Mouse (Mus musculus) thymus, postnatal 25 days (tissue): ENCODE data around the gene Gm26602.

Experiments used
- DNase-seq: peaks from one replicate; pipeline ENCODE4 v3.0.0; 2022

Gm26602 gene

GRCm38 (mm10) chr10:79886611-79887010, 24.0 kb upstream of the Gm26602 start:
- DNase-seq, result no peak

- DNase-seq, result no peak
These were observed 21.3 kb upstream of the Gm26602 start for GRCm38 (mm10) chr10:79889386-79889785.

- no peak for DNase-seq
These were observed 20.0 kb upstream of the Gm26602 start, which contains the start of gene Cfd for GRCm38 (mm10) chr10:79890670-79891069. Gene Cfd, plus strand, starts transcription at chr10:79890853.

DNA sequence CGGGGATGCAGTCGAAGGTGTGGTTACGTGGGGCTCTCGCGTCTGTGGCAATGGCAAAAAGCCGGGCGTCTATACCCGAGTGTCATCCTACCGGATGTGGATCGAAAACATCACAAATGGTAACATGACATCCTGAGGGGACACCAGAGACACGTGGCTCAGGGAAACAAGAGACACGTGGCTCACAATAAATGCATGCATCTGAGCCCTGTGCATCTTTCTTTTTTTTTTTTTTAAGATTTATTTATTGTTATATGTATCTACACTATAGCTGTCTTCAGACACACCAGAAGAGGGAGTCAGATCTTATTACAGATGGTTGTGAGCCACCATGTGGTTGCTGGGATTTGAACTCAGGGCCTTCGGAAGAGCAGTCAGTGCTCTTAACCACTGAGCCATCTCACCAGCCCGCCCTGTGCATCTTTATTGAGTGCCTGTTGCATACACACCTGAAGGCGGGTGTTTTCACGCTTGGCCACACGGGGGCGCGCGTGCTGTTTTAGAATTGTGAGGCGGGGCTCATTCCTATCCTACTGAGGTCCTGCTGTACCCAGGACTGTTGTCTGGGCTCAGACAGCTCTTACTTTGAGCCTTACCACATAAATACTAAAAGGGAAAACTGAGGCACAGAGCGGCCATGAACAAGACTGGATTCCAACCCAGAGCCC, 18.1 kb upstream of the Gm26602 start:
- peak; percentile 86 for DNase-seq

DNA sequence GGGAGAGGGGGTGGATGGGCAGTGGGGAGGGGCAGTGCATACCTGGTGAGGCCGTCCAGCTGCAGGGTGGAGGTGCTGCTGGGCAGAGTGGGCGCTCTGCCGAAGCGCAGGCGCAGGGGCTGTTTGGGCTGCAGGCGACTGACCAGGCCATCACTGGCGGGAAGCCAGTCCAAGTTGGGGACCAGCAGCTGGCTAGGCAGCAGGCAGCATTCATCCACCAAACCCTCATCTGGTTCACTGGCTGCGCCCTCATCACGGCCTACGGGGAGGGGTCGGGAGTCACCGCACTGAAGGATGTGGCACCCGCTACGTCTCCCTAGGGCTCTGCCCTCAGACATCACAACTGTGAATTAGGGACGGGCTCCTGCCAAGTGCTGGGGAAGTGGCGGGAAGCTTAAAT, 14.3 kb upstream of the Gm26602 start:
- no peak for DNase-seq

DNA sequence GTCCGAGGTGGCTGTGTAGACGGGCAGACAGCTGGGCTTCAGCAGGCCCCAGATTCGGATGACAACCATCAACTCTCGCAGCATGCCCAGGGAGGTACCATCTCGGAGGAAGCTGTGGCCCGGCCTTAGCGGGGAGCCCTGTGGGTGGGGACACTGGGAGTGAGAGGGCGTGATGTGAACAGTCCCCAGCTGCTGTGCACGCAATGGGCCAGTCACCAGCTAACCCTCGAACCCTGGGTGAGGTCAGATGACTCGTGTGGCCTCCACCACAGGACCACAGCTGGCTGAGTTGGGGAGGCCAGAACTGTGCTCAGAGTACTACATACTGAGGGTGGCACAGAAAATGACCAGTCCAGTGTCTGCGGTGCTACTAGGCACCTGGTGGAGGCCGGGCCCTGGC, 13.8 kb upstream of the Gm26602 start:
- no peak for DNase-seq

GRCm38 (mm10) chr10:79897316-79898245, 13.1 kb upstream of the Gm26602 start:
- no peak for DNase-seq

DNA sequence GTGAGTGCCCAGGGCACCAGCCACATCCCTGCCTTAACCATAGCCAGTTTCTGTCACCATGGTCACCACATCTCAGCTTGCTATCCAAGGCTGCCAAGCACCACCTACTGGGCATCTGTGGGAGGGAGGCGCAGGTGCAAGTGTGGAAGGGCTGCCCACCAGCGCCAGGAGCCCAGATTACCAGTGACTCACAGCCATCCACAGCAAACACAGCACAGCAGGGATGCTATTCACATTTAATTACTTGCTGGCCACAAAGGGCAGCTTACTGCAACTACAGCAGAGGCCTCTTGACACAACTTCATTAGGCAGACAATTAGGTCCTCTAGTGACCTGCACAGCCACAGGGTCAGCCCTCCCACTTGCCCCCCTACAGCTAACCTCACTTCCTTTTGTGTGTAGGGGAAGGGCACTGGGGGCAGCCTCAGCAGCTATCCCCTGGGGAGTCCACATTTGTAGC, 9.7 kb upstream of the Gm26602 start:
- no peak for DNase-seq

- no peak for DNase-seq
These were observed 3.9 kb upstream of the Gm26602 start for GRCm38 (mm10) chr10:79906712-79907111.

DNA sequence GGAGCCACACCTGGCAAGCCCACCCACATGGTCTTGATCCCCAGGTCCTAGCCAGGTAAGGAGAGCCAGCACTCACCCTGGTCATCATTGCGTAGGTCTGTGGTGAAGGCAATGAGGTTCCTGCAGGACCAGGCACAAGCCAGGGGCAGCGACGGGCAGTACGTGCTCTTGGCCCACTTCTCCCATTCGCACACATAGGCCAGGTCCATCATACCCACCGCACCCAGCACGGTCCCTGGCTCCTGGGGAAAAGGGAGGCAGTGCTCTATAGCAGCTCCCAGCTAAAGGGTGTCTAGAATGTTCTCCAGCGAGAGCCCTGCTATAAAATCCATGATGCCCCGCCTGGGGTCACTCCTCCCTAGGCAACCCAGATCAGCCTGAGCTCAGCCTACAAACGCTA, 3.2 kb upstream of the Gm26602 start:
- DNase-seq, result no peak

DNA sequence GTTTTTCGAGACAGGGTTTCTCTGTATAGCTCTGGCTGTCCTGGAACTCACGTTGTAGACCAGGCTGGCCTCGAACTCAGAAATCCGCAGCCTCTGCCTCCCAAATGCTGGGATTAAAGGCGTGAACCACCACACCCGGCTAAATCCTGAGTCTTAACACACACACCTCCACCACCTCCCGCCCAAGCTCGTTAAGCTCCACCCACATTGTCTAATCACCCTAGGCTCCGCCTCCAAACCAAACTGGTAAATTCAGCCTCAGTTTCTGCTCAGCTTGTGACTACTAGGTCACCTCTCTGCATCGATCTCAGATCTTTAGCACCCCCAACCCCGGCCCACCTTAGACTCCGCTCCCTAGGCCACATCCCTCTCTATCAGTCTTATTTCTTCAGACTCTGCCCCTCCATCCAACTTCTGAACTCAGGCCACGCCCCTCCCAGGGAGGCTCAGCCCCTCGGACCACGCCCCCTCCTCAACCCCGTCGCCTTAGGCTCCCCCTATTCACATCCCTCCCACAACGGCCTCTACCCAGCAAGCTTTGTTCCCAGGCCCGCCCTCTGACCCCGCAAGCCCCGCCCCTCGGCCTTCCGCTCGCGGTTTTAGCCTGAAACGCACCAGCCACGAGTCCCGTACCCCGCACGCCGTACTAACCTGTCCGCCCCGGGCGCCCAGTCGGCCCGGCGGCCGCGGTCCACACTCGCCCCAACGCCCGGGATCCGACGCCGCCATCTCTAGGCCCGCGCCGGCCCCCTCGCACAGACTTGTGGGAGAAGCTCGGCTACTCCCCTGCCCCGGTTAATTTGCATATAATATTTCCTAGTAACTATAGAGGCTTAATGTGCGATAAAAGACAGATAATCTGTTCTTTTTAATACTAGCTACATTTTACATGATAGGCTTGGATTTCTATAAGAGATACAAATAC, 2.2 kb upstream of the Gm26602 start, which contains the start of gene Med16:
Gene Med16 (minus strand): TSS at position 757 of the 925 bp plus-strand sequence.
- peak; percentile 98 for DNase-seq

GRCm38 (mm10) chr10:79909092-79909922, 1.3 kb upstream of the Gm26602 start:
- peak; percentile 34 for DNase-seq

DNA sequence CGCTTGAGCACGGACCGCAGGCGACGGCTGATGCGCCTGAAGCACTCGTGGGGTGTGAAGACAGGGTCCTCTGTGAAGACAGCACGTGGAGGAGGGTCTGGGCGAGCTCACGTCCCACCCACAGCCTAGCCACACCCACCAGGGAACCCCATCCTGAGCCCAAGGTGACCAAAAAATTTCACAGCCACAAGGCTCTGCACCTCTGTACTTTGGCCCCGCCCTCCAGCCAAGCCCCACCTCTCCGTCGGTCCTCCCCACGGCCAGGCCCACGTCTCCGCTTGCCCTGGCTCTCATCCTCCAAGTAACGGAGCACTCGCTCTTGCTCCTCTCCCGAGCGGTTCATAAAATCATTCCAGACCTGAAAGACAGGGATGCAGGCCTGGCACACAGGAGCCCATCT, 1.8 kb downstream of the Gm26602 start:
- no peak for DNase-seq

DNA sequence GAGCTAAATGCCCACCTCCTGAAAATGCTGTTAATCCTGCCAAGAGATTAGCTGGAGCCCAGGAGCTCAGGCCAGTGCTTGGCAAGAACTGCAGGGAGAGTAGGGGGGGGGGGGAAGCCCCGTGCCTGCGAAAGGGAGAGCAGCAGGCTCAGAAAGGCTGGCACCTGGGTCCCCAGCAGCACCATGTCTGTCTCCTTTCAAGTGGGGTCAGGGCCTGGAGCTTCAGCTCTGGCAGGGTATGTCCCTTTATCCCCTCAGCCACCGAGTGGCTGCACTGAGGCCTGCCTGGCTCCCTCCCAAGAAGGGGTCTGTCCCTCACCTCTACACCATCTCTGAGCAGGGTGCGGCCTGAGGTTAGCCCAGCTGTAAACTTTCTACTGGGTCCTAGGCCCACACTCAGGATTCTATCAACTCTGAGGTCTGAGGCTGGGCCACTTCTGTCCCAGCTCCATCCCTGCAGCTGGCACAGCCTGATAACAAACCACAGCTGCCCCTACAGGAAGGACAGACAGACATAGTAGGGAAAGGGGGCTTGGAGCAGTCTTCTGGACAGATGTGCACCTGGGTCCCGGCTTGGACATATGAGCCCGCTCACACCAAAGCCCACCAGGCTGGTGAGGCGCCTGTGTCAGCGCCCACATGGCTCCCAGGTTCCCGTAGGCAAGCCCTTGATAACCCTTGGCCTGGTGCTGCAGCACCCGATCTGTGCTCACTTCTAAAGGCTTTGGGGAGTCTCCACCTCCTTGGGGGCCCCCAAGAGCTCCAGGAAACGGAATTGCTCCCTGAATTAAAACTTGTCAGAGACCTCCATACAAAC, 3.7 kb downstream of the Gm26602 start:
- no peak for DNase-seq

DNA sequence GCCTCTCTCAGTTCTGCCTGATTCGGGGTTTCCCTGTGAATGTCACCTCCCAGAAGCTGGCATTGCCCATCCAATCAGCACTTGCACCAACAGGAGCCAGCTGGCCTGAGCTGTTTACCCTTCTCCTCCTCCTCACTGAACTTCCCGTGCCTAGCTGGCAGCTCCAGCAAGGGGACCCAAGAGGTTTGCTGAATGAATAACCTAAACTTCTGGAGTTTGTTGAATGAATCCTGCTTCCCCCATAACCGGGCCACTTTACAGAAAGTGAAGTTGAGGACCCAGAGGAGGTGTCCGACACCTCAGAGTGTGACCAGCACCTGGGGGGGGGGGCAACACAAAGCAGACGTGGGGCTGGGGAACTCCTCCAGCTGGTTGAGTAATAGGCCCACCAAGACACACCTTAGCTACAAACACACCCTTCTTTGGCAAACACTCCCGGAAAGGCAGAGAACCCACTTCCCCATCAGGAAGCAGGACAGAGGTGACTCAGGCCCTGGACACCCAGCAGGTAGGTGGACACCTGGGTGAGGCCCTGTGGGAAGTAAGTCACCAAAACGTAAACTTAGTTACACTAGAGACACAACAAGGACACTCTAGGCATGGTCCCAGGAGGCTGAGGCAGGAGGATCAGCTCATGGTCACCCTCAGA, 4.4 kb downstream of the Gm26602 start:
- DNase-seq, result no peak

- no peak for DNase-seq
These were observed 5.4 kb downstream of the Gm26602 start for GRCm38 (mm10) chr10:79916081-79916480.

DNA sequence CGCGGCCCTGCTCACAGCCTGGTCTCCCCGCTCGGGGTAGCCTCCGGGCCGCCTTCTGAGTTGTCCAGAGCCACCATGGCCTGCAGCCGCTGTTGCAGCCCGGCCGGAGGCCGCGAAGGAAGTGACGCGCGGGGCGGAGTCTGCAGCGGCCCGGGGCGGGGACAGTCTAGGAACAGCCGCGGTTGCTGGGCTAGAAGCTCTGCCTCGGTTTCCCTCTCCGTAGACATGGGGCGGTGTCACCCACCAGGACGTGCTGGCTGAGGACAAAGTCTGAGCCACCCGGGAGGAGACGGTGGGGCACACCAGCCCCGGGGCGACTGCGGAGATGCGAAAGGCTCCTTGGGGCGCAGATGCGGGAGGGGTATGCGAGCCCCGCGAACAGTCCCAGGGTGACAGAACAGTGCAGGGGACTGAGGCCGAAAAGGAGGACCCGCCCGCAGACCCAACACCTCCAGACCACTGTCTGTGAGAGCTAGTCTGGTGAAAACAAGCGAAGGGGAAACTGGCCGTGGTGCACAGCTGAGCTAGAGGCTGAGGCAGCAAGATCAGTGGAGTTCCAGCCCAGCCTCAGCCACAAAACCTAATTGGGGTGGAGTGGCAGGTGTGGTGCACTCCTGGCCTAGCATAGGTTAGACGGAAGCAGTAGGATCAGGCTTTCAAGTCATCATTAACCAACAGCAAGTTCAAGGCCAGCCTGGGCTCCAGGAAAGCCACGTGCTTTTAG, 6.3 kb downstream of the Gm26602 start, which contains the start of gene Kiss1r:
Gene Kiss1r (plus strand): TSS at position 164 of the 724 bp plus-strand sequence.
- DNase-seq, result peak; percentile 89

GRCm38 (mm10) chr10:79917532-79918100, 7.0 kb downstream of the Gm26602 start:
- DNase-seq, result no peak
